Mouse (Mus musculus): Measurements from ENCODE around the gene Ankrd33. TPM values are rescaled to one million over a fixed set of nuclear protein-coding genes. Genes with fewer than 3 reads are reported as not detected.

The Ankrd33 gene
- total RNA-seq, 2 experiments from 2014 or later = not detected

- no peak for DNase-seq (ENCODE audit: extremely low spot score in 1 of 2, low spot score in 2 of 2)
- TF ChIP-seq CTCF (IDR thresholded peaks at IDR 0.05) = no peak
- Histone ChIP-seq H3K27ac (peak overlapping the region; percentile 70), H3K4me3 (peak overlapping the region; percentile 45)
- intact Hi-C loops (cut with DNase I) = no loop called here
Observed at GRCm38 (mm10) chr15:101129412-101129811, 13.9 kb downstream of the Ankrd33 start.

GRCm38 (mm10) chr15:101131498-101131897 lies 15.9 kb downstream of the Ankrd33 start:
- intact Hi-C loops (cut with DNase I) = no loop called here
- no peak for TF ChIP-seq CTCF (IDR thresholded peaks at IDR 0.05)
- Histone ChIP-seq H3K4me3 (peak overlapping the region; percentile 15; the same call in 1 of the 2 replicates), H3K27ac (no peak overlapping the region; the same call in 1 of the 2 replicates)
- DNase-seq (ENCODE audit: extremely low spot score in 1 of 2, low spot score in 2 of 2) = no peak

- no peak overlapping the region for H3K27ac ChIP-seq
- DNase-seq (ENCODE audit: extremely low spot score in 1 of 2, low spot score in 2 of 2) = no peak
- H3K4me3 ChIP-seq = peak overlapping the region; percentile 15; the same call in 1 of the 2 replicates
- intact Hi-C loops (cut with DNase I) = no loop called here
- no peak for TF ChIP-seq CTCF (IDR thresholded peaks at IDR 0.05)
Observed at GRCm38 (mm10) chr15:101132041-101132440, 16.5 kb downstream of the Ankrd33 start.

GRCm38 (mm10) chr15:101132761-101133160 lies 17.2 kb downstream of the Ankrd33 start:
- no peak for TF ChIP-seq CTCF (IDR thresholded peaks at IDR 0.05)
- Histone ChIP-seq H3K27ac (peak overlapping the region; percentile 47; the same call in 1 of the 2 replicates), H3K4me3 (no peak overlapping the region)
- intact Hi-C loops (cut with DNase I) = no loop called here
- no peak for DNase-seq (ENCODE audit: extremely low spot score in 1 of 2, low spot score in 2 of 2)

- H3K4me3 ChIP-seq = peak overlapping the region; percentile 13; the same call in 1 of the 2 replicates
- intact Hi-C loops (cut with DNase I) = no loop called here
Observed at GRCm38 (mm10) chr15:101133993-101134704, 18.6 kb downstream of the Ankrd33 start.

GRCm38 (mm10) chr15:101135405-101135804 lies 19.9 kb downstream of the Ankrd33 start:
- H3K4me3 ChIP-seq = peak overlapping the region; percentile 10; the same call in 1 of the 2 replicates
- TF ChIP-seq CTCF (IDR thresholded peaks at IDR 0.05) = no peak
- intact Hi-C loops (cut with DNase I) = no loop called here

More at GRCm38 (mm10) chr15:101133993-101134704, 18.6 kb downstream of the Ankrd33 start:
- DNase-seq (ENCODE audit: extremely low spot score in 1 of 2, low spot score in 2 of 2) = no peak
- TF ChIP-seq CTCF (IDR thresholded peaks at IDR 0.05) = no peak
- peak overlapping the region; percentile 47; the same call in 1 of the 2 replicates for H3K27ac ChIP-seq

GRCm38 (mm10) chr15:101137455-101137854 lies 21.9 kb downstream of the Ankrd33 start:
- no peak overlapping the region for H3K27ac ChIP-seq
- TF ChIP-seq CTCF (IDR thresholded peaks at IDR 0.05) = no peak
- no peak for DNase-seq (ENCODE audit: extremely low spot score in 1 of 2, low spot score in 2 of 2)
- H3K4me3 ChIP-seq = no peak overlapping the region
- intact Hi-C loops (cut with DNase I) = no loop called here

More at GRCm38 (mm10) chr15:101135405-101135804, 19.9 kb downstream of the Ankrd33 start:
- DNase-seq (ENCODE audit: extremely low spot score in 1 of 2, low spot score in 2 of 2) = no peak
- peak overlapping the region; percentile 11; the same call in 1 of the 2 replicates for H3K27ac ChIP-seq

GRCm38 (mm10) chr15:101138675-101139074 lies 23.1 kb downstream of the Ankrd33 start:
- DNase-seq (ENCODE audit: extremely low spot score in 1 of 2, low spot score in 2 of 2) = no peak
- H3K27ac ChIP-seq = no peak overlapping the region
- no peak for TF ChIP-seq CTCF (IDR thresholded peaks at IDR 0.05)
- no peak overlapping the region for H3K4me3 ChIP-seq
- intact Hi-C loops (cut with DNase I) = no loop called here

- no peak for DNase-seq (ENCODE audit: extremely low spot score in 1 of 2, low spot score in 2 of 2)
- no peak overlapping the region for H3K27ac ChIP-seq
- H3K4me3 ChIP-seq = no peak overlapping the region
- intact Hi-C loops (cut with DNase I) = no loop called here
- TF ChIP-seq CTCF (IDR thresholded peaks at IDR 0.05) = no peak
Observed at GRCm38 (mm10) chr15:101139885-101140284, 24.3 kb downstream of the Ankrd33 start.

GRCm38 (mm10) chr15:101140587-101140986 lies 25.0 kb downstream of the Ankrd33 start:
- no peak for DNase-seq (ENCODE audit: extremely low spot score in 1 of 2, low spot score in 2 of 2)
- intact Hi-C loops (cut with DNase I) = no loop called here
- Histone ChIP-seq H3K4me3 (no peak overlapping the region), H3K27ac (no peak overlapping the region)
- no peak for TF ChIP-seq CTCF (IDR thresholded peaks at IDR 0.05)

- intact Hi-C loops (cut with DNase I) = no loop called here
- no peak for DNase-seq (ENCODE audit: extremely low spot score in 1 of 2, low spot score in 2 of 2)
- no peak overlapping the region for H3K27ac ChIP-seq
- H3K4me3 ChIP-seq = no peak overlapping the region
- no peak for TF ChIP-seq CTCF (IDR thresholded peaks at IDR 0.05)
Observed at GRCm38 (mm10) chr15:101141061-101141541, 25.5 kb downstream of the Ankrd33 start.

GRCm38 (mm10) chr15:101142672-101143071 lies 27.1 kb downstream of the Ankrd33 start:
- TF ChIP-seq CTCF (IDR thresholded peaks at IDR 0.05) = no peak
- Histone ChIP-seq H3K4me3 (no peak overlapping the region), H3K27ac (no peak overlapping the region)
- intact Hi-C loops (cut with DNase I) = no loop called here
- DNase-seq (ENCODE audit: extremely low spot score in 1 of 2, low spot score in 2 of 2) = no peak
